Mouse (Mus musculus) ovary, postnatal 36 days (tissue): ENCODE measurements around the gene Pafah1b2.

Experiments
- DNase-seq: peaks from one replicate; pipeline ENCODE4 v3.0.0; 2022; ENCODE audit warnings: low spot score, mixed read lengths

Pafah1b2 gene

DNA sequence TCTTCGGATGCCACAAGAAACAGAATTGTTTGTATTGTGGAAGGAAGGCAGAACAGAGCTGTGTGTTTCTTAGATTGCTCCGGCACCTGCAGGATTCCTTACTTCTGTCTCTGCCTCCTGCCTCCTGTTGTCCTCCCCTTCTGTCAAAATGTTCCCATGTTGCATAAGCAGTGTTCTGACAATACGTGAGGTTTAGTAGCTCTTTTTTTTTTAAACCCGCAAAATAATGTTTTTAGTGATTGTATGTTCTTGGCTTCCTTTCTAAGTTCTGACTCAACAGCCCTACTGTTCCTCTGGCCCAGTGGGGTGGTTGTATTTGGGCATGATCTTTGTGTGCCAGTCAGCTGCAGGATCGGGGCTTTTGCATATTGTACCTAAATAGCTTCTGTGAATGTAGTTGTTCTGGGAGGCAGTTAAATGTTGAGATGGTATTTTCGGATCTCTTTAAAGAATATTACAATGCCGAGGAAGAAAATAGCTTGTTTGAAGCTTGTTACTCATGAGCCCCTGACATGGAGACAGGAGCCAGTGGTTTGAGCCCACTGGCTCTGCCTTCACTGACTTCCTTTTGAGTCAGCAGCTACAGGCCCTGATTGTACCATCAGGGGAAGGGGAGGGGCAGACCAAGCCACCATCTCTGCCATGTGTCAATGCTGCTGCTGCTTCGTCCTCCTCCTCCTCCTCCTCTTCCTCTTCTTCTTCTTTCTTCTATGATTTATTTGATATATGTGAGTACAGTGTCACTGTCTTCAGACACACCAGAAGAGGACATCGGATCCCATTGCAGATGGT is 13.8 kb upstream of the Pafah1b2 start:
- no peak for DNase-seq

GRCm38 (mm10) chr9:46023591-46023990 is 11.1 kb upstream of the Pafah1b2 start:
- no peak for DNase-seq

DNA sequence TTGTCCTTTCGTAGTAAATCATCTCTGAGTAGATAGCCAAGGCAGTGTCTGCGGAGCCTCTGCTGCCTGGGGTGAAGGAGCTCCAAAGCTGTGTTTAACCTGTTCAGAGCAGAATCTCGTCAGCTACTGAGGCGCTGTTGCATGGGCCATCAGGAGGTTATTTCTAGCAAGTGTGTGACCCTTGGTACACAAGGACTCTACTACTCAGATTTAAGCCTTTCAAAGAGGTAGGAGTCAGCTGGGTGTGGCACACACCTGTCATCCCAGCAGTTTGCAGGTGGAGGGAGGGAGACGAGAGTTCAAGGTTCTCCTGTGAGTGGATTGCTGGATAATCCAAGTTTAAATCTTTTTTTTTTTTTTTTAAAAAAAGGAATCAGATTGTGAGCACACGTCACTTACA is 7.5 kb upstream of the Pafah1b2 start:
- DNase-seq = no peak

GRCm38 (mm10) chr9:46018316-46018715 is 5.8 kb upstream of the Pafah1b2 start:
- DNase-seq = no peak

GRCm38 (mm10) chr9:46016417-46016816 is 3.9 kb upstream of the Pafah1b2 start:
- no peak for DNase-seq

GRCm38 (mm10) chr9:46015831-46016230 is 3.3 kb upstream of the Pafah1b2 start:
- peak; percentile 28 for DNase-seq

- DNase-seq = peak; percentile 46
Measured at GRCm38 (mm10) chr9:46015081-46015551, 2.6 kb upstream of the Pafah1b2 start.

- DNase-seq = peak; percentile 46
Measured at GRCm38 (mm10) chr9:46014251-46014681, 1.8 kb upstream of the Pafah1b2 start.

DNA sequence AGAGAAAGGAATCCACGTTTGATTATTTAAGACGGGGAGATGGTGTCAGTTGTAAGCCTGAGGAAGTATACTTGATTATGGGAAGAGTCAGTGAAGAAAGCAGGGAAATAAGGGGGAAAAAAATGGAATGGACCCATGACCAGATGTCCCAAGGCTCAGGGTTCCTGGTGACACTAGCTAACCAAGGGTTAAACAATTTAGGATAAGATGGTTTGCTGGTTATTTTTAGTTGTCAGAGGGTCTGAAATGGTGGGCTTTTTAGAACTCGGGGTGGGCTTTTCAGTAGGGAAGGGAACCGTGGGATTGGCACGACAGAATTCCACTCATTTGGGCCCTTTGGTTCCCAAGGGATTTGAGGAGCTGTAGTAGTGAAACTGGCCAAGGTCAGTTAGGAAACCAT is 1.1 kb upstream of the Pafah1b2 start:
- DNase-seq = no peak

- peak; percentile 41 for DNase-seq
Measured at GRCm38 (mm10) chr9:46013009-46013586, 608 bp upstream of the Pafah1b2 start.

DNA sequence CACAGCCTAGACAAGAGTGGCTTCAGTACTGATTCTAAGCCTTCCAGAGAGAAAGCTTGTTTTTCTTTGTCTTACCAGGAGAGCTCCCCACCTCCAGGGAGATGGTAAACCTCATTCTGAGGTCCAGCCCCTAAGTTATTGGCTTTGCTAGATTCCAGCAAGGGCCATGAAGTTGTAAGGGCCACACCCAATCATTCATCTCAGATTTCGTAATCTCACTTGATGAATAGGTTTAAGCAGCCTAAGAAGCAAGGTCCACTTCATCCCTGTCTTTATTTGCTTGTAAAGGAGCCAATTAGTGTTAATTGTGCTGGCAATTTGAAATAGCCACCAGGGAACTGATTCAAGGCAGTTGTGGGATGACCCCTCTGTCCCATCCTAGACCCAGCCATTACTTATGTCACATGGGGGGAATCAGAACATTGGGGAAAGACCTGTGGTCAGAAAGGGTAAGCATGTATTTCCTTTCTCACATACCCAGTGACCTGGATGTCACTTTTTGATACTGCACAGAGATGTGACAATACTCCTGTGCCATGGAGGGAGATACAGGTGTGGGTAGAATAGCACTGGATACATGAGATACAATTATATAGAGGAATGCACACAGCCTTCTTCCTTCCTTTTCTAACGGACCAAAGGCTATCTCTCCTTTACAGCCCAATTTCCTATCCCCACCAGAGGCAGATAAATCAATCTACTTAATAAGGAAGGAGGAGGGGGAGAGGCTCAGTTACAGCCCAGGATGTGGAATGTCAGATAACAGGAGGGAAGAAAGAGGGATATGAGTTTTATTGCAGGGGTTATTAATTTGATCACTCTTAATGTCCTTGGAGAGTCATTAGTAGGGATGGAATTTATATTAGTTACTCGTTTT is 1.2 kb downstream of the Pafah1b2 start:
- DNase-seq = no peak

DNA sequence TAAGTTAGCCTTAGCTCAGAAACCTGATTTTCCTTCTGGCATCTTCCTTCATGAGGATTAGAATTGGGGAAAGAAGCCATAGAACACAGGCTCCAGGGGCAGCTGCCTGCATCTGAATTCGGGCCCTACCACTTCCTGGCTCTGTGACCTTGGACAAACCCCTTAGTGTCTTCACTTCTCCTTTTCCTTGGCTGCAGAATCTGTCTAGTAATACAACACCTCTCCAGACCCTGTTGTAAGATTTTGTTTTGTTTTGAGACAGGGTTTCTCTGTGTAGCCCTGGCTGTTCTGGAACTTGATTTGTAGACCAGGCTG is 2.9 kb downstream of the Pafah1b2 start:
- DNase-seq = no peak

- DNase-seq = no peak
Measured at GRCm38 (mm10) chr9:46008931-46009668, 3.4 kb downstream of the Pafah1b2 start.

DNA sequence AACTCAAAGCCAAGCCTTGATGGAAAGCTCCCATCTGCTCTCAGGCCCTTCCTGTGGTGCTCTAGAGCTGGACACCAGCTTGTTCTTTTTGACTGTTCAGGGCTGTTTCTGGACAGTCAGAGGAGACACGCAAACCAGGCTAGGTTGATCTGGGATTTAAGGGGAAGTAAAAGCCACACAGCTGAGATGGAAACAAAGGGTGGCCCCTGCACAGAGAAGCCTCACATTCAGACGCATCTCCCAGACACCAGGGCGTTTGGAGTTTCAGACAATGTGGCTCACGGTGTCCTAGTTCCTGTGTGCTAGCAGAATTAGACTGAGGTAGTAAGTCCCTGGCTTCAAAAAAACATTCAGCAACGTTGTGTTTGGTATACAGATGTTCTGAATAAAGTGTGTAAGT is 6.3 kb downstream of the Pafah1b2 start:
- no peak for DNase-seq

DNA sequence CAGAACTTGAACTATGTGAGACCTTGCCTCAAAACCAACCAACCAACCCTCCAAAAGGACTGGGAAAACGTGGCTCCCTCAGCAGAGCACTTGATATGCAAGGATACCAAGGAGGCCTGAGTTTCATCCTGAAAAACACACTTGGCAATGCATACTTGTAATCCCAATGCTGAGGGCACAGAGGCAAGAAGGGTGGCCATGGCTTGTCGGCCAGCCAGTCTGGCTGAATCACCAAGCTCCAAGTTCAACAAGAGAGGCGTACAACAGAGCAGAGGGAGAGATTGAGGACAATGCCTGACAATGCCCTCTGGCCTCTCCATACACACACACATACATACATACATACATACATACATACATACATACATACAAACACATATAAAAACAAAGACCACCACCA is 8.0 kb downstream of the Pafah1b2 start:
- DNase-seq = no peak

GRCm38 (mm10) chr9:46003729-46004128 is 8.8 kb downstream of the Pafah1b2 start:
- peak; percentile 81 for DNase-seq

- DNase-seq = no peak
Measured at GRCm38 (mm10) chr9:45999009-45999408, 13.5 kb downstream of the Pafah1b2 start.

- DNase-seq = peak; percentile 55
Measured at GRCm38 (mm10) chr9:45985229-45985567, 27.3 kb downstream of the Pafah1b2 start.

- peak; percentile 88 for DNase-seq
Measured at GRCm38 (mm10) chr9:45984409-45985228, 27.9 kb downstream of the Pafah1b2 start.

GRCm38 (mm10) chr9:45983676-45984408 is 28.6 kb downstream of the Pafah1b2 start:
- no peak for DNase-seq

DNA sequence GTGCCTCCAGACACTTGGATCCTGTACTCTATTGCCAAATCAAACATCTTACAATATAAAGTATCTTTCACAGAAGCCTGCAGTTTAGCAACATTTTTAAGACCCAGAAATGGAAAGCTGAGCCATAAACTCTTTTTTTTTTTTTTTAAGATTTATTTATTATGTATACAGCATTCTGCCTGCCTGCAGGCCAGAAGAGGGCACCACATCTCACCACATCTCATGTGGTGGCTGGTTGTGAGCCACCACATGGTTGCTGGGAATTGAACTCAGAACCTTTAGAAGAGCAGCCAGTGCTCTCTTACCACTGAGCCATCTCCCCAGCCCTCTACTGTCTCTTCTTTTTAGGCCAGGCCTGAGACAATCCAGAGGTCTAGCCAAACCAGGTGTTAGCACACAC is 31.2 kb downstream of the Pafah1b2 start:
- DNase-seq = no peak
